Mouse (Mus musculus) hindbrain, embryonic 11.5 days (tissue): Measurements from ENCODE around the gene Dohh. TPM values are rescaled to one million over a fixed set of nuclear protein-coding genes. Genes with fewer than 3 reads are reported as not detected.

Source experiments
- ATAC-seq: fragments of 200-750 bp; cut with Nextera tagmentation; 2 replicates; pipeline ENCODE4 v1.8.0; 2017; ENCODE audit warnings: mild to moderate bottlenecking, moderate TSS enrichment, moderate library complexity; ENCODE audit not compliant: low FRiP score
- DNase-seq: peaks from one replicate; pipeline ENCODE4 v3.0.0-alpha.2; 2015; ENCODE audit warnings: low spot score
- H3K27ac ChIP-seq: fragments of 300-500 bp; sonication (generic); 2 replicates; pipeline ENCODE4 v1.5.1; 2014; ENCODE audit warnings: mild to moderate bottlenecking, low read depth, low read length
- H3K27me3 ChIP-seq: fragments of 300-500 bp; sonication (generic); 2 replicates; pipeline ENCODE4 v1.6.1; 2014; ENCODE audit warnings: mild to moderate bottlenecking, low read length, moderate library complexity, mixed read lengths; ENCODE audit not compliant: control insufficient read depth, insufficient read depth
- H3K36me3 ChIP-seq: fragments of 300-500 bp; sonication (generic); 2 replicates; pipeline ENCODE4 v1.6.1; 2014; ENCODE audit warnings: mild to moderate bottlenecking, low read length, moderate library complexity, mixed read lengths; ENCODE audit not compliant: control insufficient read depth, insufficient read depth
- H3K4me1 ChIP-seq: fragments of 300-500 bp; sonication (generic); replicated peaks from 2 replicates; pipeline ENCODE4 v1.6.1; 2014; ENCODE audit warnings: low read length, mixed read lengths; ENCODE audit not compliant: control insufficient read depth, insufficient read depth
- H3K4me2 ChIP-seq: fragments of 300-500 bp; sonication (generic); replicated peaks from 2 replicates; pipeline ENCODE4 v1.6.1; 2014; ENCODE audit warnings: mild to moderate bottlenecking, low read depth, low read length
- H3K4me3 ChIP-seq: fragments of 300-500 bp; sonication (generic); 2 replicates; pipeline ENCODE4 v1.5.1; 2014; ENCODE audit warnings: low read depth, low read length
- H3K9ac ChIP-seq: fragments of 300-500 bp; sonication (generic); 2 replicates; pipeline ENCODE4 v1.6.1; 2014; ENCODE audit warnings: low read depth, low read length
- H3K9me3 ChIP-seq: fragments of 300-500 bp; sonication (generic); 2 replicates; pipeline ENCODE4 v1.6.1; 2016; ENCODE audit warnings: low read length; ENCODE audit not compliant: control insufficient read depth
- WGBS: fragments of 180-500 bp; shearing (Covaris S2); extraction: QIAGEN DNeasy Blood & Tissue Kit; methylation state at CpG from one replicate; pipeline ENCODE4 v1.1.7; 2014; 5-methylcytosine and 5-hydroxymethylcytosine counted together
- polyA plus RNA-seq: library from polyadenylated mRNA; unstranded; fragments of >200 nt; fragmentation: Nextera tagmentation; extraction: Ambion mirVana; gene quantifications from 2 replicates; pipeline ENCODE4 v1.2.1, GENCODE M21; 2014

Dohh gene
- polyA plus RNA-seq, 1 experiment from 2014 or later, result 44.8 TPM

- H3K9me3 ChIP-seq, result no peaks in the 10 kb centered on the region
- H3K9ac ChIP-seq, result no peak overlapping the region; the same call in 1 of the 2 replicates
- H3K27me3 ChIP-seq, result peaks cover 60% of the 10 kb centered on the region
- peak overlapping the region; percentile 26 for H3K4me3 ChIP-seq
- ATAC-seq (no peak), DNase-seq (no peak)
- under 1% methylated on average over 28 of the region's 38 CpGs for WGBS
- H3K4me1 ChIP-seq, result peaks cover 2% of the 10 kb centered on the region
- H3K27ac ChIP-seq, result no peak overlapping the region
- peak overlapping the region; percentile 39 for H3K4me2 ChIP-seq
- no peaks in the 10 kb centered on the region for H3K36me3 ChIP-seq
Measured at GRCm38 (mm10) chr10:81426897-81427296, 42.7 kb downstream of the Dohh start.

GRCm38 (mm10) chr10:81427327-81427726 is 43.1 kb downstream of the Dohh start:
- H3K36me3 ChIP-seq, result no peaks in the 10 kb centered on the region
- no peak overlapping the region; the same call in 1 of the 2 replicates for H3K4me3 ChIP-seq
- no peak overlapping the region for H3K4me2 ChIP-seq
- ATAC-seq (no peak), DNase-seq (no peak)
- WGBS, result 36% methylated on average over 3 of the region's 3 CpGs
- no peak overlapping the region for H3K27ac ChIP-seq
- H3K9me3 ChIP-seq, result no peaks in the 10 kb centered on the region
- H3K27me3 ChIP-seq, result peaks cover 61% of the 10 kb centered on the region
- H3K4me1 ChIP-seq, result peaks cover 2% of the 10 kb centered on the region
- no peak overlapping the region for H3K9ac ChIP-seq

DNA sequence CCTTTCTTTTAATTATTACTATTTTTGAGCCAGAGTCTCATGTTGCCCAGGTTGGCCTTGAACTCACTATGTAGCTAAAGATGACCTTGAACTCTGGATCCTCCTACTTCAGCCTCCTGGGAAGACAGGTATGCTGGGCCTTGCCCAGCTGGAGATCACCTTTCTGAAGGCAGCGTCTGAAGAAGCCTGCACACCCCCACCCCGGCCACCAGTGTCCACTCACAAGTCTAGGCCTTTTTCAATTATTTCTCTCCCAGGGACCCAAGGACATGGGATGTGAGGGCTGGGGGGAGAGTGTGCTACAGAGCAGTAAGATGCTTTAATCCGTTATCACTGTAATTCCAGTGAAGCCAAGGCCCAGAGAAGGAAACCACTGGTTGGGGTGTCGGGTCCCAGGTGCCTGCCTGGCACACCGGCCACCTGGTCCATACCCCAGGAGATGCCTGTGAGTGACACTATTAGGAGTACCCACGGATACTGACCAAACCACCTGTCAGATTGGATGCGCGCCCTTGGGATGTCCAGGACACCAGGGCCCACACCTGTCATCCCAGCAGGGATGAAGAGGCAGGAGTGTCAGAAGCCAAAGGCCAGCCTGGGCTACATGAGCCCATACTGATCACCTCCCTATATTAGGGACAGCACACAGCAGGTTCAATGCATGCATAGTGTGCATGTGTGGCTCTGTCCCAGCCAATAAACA is 43.7 kb downstream of the Dohh start:
- WGBS, result 72% methylated on average over 8 of the region's 8 CpGs
- Histone ChIP-seq H3K27ac (no peak overlapping the region), H3K4me2 (no peak overlapping the region), H3K9me3 (no peaks in the 10 kb centered on the region), H3K4me3 (no peak overlapping the region), H3K27me3 (peaks cover 62% of the 10 kb centered on the region), H3K4me1 (peaks cover 2% of the 10 kb centered on the region), H3K9ac (no peak overlapping the region), H3K36me3 (no peaks in the 10 kb centered on the region)
- ATAC-seq (no peak), DNase-seq (no peak)

DNA sequence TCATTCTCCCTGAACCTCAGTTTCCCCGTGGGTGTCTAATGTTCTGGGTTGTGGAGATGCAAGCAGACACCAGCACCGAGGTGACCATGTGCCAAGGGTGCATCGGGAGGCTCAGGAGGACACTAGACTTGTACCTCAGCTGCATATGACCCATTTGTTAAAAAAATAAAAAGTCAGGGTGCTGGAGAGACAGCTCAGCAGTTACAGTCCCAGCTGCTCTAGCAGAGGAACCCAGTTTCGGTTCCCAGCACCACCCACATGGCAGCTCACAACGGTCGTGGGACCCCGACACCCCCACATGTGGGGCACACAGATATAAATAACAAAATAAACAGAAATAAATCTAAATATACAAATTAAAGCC is 44.3 kb downstream of the Dohh start:
- H3K4me3 ChIP-seq, result no peak overlapping the region
- H3K9me3 ChIP-seq, result no peaks in the 10 kb centered on the region
- 91% methylated on average over 7 of the region's 7 CpGs for WGBS
- peaks cover 2% of the 10 kb centered on the region for H3K4me1 ChIP-seq
- no peak for DNase-seq
- H3K36me3 ChIP-seq, result no peaks in the 10 kb centered on the region
- no peak overlapping the region for H3K27ac ChIP-seq
- H3K27me3 ChIP-seq, result peaks cover 62% of the 10 kb centered on the region
- no peak overlapping the region for H3K9ac ChIP-seq
- H3K4me2 ChIP-seq, result no peak overlapping the region
- ATAC-seq, result no peak

DNA sequence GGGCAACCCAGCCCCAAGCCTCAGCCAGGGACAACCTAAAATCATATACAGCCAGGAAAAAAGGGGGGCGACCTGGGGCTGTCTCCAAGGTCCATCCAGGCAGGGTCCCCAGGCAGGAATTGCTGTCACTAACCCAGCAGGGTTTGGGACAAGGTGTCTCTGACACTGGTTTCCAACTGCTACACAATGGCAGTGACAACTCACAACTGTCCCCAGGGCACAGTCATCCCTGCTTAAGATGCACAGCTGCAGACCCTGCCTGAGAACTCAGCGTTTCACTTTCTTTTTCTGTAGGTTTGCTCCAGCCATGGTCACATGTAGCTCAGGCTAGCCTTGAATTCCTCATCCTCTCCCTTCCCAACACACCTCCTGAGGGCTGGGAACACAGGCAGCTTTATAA is 44.9 kb downstream of the Dohh start:
- 22% methylated on average over 2 of the region's 2 CpGs for WGBS
- peaks cover 2% of the 10 kb centered on the region for H3K4me1 ChIP-seq
- H3K36me3 ChIP-seq, result no peaks in the 10 kb centered on the region
- no peaks in the 10 kb centered on the region for H3K9me3 ChIP-seq
- no peak overlapping the region for H3K4me3 ChIP-seq
- no peak overlapping the region; the same call in 1 of the 2 replicates for H3K4me2 ChIP-seq
- no peak for ATAC-seq
- no peak overlapping the region for H3K27ac ChIP-seq
- H3K27me3 ChIP-seq, result peaks cover 60% of the 10 kb centered on the region
- H3K9ac ChIP-seq, result no peak overlapping the region; the same call in 1 of the 2 replicates
- DNase-seq, result no peak

DNA sequence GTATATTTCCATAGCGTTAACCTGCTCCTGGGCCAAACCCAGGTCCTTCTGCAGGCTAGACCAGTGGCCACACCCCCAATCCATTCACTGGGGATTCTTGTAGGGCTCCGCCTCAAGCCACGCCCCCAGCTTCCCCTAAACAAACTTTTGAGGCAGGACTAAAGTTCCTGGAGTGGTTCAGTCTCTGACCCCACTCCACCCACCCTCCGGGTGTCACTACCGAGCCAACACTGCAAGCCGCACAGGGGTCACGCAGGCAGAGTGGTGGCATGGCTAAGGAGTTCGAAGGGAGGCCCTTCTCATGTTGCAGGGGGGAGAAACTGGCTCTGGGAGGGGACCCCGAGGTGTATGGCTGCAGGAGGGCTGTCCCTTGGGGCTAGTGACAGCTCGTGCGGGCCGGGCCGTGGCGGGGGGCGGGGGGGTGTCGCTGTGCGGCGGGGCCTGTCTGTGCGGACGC is 45.4 kb downstream of the Dohh start:
- no peaks in the 10 kb centered on the region for H3K9me3 ChIP-seq
- peak; percentile 79 for DNase-seq
- peaks cover 2% of the 10 kb centered on the region for H3K4me1 ChIP-seq
- peak overlapping the region; percentile 93 for H3K4me2 ChIP-seq
- H3K36me3 ChIP-seq, result no peaks in the 10 kb centered on the region
- H3K4me3 ChIP-seq, result peak overlapping the region; percentile 81
- peak; percentile 25 for ATAC-seq
- peaks cover 55% of the 10 kb centered on the region for H3K27me3 ChIP-seq
- peak overlapping the region; percentile 88 for H3K27ac ChIP-seq
- H3K9ac ChIP-seq, result peak overlapping the region; percentile 90
- WGBS, result 1% methylated on average over 20 of the region's 20 CpGs

DNA sequence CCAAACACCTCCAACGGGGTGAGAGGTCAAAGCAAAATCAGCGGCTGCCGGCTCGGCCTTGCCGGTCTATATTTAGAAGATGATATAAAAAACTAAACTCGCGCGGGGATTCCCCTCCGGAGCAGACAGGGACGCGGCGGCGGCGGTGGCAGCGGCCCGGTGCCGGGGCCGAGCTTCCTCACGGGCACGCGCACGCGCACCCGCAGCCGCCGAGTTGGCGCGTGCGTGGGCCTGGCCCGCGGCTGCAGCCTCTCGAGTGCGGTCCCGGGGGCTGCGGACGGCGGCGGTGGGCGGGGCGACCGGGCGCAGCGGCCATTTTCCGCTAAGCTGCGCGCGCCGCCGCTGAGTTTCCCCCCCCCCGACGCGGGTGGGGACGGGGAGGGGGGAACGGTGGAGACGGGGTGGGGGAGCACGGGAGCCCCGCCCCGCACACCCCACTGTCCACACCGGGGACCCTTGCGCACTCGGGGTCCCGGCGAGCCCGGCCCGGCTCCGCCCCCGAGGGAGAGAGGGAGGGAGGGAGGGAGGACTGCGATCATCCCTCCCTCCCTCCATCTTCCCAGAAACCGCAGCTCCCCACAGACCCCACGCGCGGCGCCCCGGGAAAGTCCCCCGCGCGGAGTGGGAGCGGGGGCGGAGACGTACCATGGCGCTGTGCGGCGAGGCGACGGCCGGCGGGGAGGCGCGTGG is 46.1 kb downstream of the Dohh start:
- peaks cover 48% of the 10 kb centered on the region for H3K27me3 ChIP-seq

GRCm38 (mm10) chr10:81430831-81431525 is 46.8 kb downstream of the Dohh start:
- Histone ChIP-seq H3K9me3 (no peaks in the 10 kb centered on the region), H3K9ac (peak overlapping the region; percentile 90), H3K4me1 (peaks cover 2% of the 10 kb centered on the region), H3K27me3 (peaks cover 41% of the 10 kb centered on the region), H3K4me2 (peak overlapping the region; percentile 93), H3K36me3 (no peaks in the 10 kb centered on the region), H3K4me3 (peak overlapping the region; percentile 81), H3K27ac (peak overlapping the region; percentile 88)
- peak; percentile 53 for DNase-seq
- ATAC-seq, result peak; percentile 12; the same call in 1 of the 2 replicates
- 2% methylated on average over 44 of the region's 70 CpGs for WGBS

More for the DNA sequence above, 46.1 kb downstream of the Dohh start:
- H3K9ac ChIP-seq, result peak overlapping the region; percentile 90
- peak overlapping the region; percentile 88 for H3K27ac ChIP-seq
- peak; percentile 31; the same call in 1 of the 2 replicates for ATAC-seq
- peaks cover 2% of the 10 kb centered on the region for H3K4me1 ChIP-seq
- H3K4me3 ChIP-seq, result peak overlapping the region; percentile 81
- peak; percentile 86 for DNase-seq
- no peaks in the 10 kb centered on the region for H3K36me3 ChIP-seq
- H3K9me3 ChIP-seq, result no peaks in the 10 kb centered on the region
- H3K4me2 ChIP-seq, result peak overlapping the region; percentile 93
- 0% methylated on average over 20 of the region's 89 CpGs for WGBS
